Mouse (Mus musculus) thymus, postnatal 4 days (tissue): ENCODE measurements around the gene Trim2.

Experiments
- DNase-seq: peaks from one replicate; pipeline ENCODE4 v3.0.0; 2021

Gene Trim2

DNA sequence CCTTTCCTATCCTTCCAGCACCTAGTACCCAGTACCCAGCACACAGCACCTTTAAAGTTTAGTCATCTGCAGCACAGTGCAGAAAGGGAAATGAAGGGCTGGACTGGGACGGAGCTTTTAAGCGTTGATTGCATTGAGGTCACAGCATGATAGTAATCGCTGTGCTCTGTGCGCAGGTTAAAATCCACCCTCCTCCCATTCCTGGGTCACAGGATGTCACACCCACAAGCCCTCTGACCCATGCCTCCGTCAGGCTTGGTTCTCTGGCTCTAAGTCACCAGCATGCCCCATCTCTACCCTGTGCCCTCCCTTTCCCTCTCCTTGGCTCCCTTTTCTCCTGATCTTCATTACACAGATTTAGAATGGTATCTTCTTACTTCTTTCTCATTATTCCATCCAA, 20.4 kb downstream of the Trim2 start:
- no peak for DNase-seq

DNA sequence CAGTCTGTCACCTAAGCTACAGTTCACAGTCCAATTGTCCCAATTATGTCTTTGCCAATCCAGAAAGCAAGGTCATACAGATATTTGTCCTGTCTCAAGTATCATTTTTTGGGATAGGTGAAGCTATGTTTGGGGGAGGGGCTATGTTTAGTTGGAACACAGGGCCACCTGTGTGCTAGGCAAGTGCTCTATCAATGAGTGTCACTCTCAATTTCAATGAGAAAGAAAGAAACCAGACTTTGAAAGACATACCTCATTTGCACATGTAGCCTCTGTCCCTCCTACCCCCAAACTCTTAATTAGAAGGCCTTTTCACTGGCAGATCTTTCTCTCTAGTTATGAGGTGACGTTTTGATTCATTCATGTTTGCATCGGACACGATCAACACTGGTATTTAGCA, 21.9 kb downstream of the Trim2 start:
- no peak for DNase-seq

DNA sequence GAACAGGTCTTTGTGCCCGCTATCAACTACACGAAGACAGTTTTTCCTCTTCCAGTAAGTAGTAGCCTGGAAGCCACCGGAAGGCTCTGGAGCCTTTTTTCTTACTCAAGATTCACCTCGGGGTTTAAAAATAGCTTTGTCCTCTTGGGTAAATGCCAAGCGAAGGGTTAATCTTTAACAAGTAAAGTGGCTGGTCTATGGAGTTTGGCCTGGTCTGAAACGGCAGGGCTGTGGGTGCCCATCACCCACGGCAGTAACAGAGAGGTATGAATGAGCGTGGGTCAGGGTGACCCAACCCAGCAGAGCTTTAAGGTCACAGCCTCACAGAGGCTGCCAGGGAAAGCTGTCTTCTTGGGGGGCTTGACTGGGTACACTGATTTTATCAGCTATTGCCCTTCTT, 23.2 kb downstream of the Trim2 start:
- DNase-seq, result no peak

DNA sequence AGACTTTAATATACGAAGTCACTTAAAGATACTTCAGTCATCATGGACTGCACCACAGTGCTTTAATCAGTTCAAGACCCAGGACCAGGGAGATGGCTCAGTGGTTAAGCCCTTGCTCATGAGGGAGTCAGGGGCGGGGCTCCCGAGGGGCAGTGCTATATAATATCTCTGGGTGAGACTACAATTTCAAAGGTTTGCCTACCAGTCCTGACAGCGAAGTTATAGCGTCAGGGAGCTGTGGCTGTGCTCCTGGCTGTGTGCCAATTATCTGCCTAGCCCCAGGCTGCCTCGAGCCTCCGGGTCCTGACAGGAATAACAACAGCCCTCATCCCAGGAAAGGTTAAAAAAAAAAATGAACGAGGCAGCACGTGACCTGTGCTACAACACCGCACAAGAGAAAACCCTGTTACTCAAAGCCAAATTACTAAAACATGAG, 24.7 kb downstream of the Trim2 start:
- no peak for DNase-seq

DNA sequence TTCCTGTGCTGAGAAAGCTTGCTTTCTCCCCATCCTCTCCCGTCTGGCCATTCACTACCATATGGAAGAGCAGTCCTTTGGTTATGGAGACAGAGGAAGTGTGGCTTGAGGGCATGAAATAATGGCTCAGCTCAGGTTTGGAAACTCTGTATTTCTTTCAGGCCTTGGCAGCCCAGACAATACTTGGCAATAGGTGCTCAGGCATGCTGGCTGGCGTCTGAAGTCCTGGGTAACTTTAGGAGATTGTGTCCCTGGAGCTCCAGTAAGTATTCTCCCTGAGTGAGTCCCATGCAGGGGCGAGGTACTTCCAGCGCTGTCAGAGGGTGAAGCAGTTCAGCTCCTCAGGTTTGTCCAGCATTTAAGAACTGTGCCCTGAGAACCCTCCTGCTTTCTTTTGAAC, 27.9 kb downstream of the Trim2 start:
- no peak for DNase-seq

DNA sequence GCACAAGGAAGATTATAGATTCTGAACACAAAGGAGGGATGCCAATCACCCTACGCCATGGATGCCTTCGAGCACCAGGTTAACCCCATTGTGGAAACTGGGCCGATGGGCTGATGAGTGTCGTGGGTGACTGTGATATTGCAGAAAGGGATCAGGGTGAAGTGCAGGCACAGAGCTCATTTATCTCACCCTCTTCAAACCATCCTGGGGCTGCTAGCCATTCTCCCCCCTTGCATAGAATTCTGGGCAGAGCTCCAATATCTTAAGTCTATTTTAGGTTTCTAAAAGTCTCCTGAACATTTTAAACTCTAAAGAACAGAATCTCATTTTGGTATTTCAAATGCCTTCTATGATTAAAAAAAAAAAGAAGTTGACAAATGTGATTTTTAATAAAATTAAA, 31.6 kb downstream of the Trim2 start:
- no peak for DNase-seq

DNA sequence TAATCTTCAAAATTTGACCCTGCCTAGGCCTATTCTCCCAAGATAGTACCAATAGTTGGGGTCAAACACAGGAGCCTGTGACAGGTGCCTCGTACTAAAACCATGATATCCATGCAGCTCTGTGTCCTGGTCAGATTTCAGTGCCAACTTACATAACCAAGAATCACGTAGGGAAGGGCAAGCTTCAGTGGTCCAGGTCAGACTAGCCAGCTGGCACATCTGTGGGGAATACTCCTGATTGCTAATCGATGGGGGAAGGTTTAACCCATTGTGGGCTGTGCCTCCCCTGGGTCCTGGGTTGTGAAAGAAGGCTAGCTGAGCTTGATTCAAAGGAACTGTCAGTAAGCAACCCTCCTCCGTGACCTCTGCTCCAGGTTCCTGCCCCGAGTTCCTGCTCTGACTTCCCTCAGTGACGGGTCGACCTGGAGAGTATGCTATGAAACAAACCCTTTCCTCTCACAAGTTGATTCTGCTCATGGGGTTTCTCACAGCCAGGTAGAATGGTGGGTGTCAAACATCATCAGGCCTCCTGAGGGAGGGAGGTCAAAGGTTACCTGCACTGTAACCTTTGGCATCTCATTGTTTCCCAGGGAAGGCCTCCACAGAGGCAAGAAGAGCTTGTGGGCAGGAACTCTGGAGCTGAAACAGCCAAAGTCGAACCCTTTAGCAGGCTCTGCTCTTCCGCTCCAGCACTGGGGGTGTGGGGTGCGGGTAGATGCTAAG, 34.2 kb downstream of the Trim2 start:
- DNase-seq, result no peak

DNA sequence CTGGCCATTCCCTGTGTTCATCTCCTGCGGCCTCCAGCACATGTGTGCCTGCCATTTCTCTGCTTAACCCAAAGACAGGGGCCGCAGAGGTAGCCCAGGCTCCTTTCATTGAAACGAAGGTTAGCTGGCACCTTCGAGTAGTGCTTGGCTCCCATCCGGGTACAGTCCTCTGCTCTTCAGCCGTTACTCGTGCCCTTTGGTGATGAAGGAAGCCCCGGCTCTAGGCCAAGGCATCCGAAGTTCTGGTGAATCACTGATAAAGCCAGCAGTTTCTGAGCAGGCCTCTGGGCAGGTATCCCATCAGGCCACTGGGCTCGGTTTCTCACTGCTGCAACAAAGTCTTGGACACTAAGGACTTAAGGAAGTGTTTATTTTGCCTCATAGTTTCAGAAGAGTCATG, 34.9 kb downstream of the Trim2 start:
- DNase-seq, result no peak

DNA sequence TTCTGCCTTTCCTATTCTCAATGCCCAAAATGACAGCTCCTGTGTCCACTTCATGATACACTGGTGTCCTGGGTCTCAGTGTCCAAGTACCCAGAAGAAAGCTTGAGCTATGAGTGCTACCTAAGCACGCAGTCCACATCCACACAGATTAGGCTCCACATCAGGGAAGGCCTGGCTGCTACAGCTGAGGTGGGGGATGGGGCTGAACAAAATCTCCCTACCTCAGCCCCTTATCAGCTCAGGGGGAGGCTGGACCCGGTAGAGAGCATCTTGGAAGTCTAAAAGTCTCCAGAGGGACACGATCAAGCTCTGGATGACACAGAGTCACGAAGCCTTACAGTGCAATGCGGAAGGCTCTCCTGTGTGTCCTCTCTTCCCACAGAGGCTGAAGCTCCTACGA, 35.6 kb downstream of the Trim2 start:
- no peak for DNase-seq

DNA sequence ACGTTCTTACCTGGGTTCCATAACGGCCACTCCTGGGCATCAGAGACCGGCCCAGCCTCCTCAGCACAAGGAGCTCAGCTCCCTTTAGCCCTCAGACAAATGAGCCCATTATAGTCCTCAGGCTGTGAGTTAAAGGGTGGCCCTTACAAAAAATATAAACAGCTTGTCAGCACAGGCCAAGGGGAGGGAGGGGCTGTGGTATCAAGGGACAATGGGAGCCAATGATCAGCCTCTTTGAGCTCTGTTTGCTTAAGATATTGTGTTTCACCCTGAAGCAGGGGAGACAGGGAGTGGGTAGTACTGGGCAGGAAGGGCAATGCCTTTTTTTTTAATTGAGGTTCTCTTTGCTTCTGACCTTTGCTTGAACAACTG, 36.1 kb downstream of the Trim2 start:
- no peak for DNase-seq

DNA sequence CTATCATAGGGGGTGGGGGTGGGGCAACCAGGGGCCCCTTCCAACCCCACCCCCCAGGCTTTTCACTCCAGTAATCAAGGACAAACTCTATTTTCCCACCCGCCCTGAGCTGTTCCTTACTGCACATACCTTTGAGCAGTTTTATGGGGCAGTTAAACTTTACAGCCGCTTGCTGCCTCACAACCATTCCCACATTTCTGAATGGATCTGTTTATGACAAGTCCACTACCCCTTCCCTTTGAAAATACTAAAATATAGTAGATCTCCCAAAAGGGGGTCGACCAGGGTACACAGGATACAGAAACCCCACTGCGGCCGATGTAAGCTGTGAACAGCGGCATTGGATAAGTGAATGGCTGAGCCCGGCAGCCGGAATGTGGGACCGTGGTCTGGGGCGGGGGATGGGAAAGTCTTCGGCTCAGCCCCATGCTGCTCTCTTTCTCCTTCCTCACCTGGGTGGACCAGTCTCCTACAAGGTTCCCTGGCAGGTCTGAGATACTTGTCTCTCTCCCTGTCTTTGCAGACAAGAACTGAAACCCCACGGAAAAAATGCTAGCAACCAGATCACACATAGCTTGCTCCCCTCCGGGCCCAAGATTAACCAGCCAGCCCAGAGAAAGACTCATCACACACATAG, 36.6 kb downstream of the Trim2 start:
- DNase-seq, result no peak

DNA sequence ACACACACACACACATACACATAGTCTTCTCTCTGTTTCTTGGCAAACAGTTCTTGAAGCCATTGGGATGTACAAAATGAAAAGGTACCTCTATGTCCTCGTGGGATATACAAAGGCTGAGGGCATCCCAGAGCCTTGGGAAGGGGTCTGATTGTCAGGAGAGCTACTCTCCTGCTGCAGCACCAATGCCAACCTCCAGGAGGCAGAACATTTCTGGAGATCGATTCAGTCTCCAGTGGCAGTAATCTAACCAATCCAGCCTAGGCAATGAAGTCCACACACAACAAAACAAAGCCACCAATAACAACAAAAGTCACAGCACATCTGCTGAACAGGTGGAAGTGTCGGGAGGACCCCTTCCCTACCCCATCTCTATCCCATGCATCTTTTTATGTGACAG, 38.2 kb downstream of the Trim2 start:
- DNase-seq, result peak; percentile 34

DNA sequence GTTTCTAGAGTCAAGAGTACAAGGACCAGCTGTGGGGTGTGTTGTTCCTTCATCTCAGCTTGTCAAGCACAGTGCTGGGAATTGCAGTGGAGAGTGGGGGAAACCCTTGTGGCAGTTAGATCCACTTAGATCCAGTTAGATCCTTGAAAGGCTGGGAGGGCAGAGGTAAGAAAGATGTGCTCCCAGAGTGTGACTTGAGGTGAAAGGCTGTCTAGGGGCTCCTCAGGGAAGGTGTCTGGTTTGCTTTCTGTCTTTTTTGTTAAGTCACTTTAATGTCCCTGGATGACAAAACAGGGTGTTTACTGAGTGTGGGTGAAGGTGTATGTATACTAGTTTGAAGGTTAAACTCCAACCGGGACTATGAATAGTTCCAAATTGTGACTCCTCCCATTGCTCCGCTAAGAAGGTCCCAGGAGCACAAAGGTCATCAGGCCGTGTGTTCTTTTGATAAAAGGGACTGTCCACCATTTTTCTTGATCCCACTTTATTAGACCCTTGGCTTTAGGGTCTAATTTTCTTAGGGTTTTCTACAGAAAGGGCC, 40.2 kb downstream of the Trim2 start:
- no peak for DNase-seq

DNA sequence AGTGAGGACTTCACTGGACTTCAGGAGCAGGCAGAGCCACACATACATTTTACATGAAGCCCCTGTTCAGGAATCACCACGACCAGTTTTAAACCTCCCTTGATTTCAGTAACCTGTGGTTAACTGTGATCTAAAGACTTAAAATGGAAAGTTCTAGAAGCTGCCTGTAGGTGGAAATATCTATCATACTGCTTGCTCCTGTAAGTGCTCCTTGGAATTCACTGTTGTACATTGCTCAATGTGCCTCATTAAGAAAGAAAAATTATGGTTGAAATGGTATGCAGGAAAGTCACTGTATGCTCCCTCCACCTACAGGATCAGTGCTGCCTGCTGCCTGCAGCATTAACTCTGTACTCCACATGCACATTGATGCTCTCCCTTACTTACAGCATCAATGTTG, 41.6 kb downstream of the Trim2 start:
- DNase-seq, result no peak

DNA sequence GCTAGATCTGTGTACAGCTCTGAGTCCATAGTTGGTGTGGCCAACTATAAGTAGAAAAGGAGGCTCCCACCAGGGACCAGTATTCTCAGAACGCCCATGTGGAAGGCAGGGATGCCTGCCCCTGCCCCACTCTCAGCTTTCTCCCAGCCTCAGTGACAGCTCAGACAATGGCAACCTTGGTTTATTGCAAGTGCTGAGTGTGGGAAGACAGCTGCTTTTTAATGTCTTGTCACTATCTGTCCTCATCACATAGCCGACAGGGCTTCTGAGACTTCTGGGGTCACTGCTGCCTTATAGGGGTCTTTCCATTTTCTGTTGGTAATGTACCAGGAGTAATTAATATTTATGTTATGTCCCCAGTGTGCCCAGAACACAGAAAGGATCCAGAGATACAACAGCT, 42.3 kb downstream of the Trim2 start:
- DNase-seq, result no peak

DNA sequence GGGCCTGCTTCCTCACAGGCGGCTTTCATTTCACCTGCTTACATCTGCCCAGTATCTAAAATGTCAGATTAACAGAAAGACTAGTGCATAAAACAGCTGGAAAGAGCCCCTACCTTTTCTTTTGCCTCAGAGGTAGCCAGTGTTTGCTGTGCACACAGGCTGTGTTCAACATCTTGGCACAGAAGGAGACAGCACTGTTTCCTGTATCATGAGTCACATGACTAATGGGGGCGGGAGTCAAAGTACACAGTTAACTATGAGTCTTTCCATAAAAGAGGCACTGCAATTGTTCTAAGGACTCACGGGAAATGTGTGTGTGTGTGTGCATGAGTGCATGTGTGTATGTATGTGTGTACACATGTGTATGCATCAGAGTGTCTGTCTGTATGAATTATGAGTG, 43.9 kb downstream of the Trim2 start:
- DNase-seq, result no peak

DNA sequence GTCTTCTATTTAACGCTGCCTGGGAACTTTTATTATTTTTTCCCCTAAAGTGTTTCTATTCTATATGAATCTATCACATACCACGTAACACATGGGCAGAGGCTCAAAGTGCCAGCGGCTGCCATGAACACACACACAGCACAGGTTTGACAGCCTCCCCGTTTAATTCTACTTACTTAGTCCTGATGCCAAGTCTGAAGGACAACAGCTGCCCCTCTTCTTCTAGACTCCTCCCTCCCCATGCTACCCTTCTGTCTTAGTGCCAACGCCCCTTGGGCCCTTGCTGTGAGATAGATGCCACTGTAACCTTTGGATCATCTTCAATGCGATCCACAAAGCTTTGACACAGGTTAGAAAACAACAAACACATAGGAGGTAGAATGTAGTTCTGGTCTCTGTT, 44.8 kb downstream of the Trim2 start:
- no peak for DNase-seq

DNA sequence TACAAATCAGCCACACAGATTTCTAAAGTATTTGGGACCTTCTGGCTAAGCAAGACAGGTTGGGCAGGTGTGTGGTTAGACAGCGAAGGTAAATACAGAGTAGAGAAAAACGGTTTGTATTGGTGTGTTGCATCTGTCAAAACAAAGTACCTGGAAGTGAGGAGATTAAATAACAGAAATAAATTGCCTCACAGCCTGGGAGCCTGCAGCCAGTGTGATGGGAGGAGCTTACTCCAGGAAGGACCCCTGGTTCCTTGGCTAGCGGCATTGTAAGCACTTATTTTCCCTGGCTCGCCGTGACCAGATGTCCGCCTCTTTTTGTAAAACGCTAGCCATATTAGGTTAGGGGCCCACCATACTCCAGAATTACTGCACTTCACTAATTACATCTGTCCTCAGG, 45.8 kb downstream of the Trim2 start:
- no peak for DNase-seq

DNA sequence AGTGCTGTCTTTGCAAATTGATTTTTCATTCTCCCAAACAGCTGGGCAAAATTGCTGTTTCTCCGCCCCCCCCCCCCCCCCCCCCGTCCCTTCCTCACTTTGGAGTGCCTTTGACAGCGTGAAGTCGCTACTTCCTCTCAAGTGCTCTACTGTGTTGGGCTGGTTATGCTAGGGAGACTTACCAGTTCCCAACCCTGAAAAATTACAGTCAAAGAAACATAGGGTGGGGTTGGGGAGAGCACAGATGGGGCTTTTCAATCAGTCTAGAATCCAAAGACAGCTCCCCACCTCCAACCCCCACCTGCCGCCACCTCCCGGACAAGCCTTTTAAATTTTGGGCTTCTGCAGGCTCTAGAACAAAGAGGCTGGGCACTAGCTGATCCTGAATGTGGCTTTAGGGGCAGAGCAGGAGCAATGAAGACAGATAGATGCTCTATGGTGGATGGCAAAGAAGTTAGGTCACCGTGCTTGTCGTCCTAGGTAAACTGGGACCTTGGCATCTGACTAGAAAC, 46.6 kb downstream of the Trim2 start:
- DNase-seq, result peak; percentile 13

DNA sequence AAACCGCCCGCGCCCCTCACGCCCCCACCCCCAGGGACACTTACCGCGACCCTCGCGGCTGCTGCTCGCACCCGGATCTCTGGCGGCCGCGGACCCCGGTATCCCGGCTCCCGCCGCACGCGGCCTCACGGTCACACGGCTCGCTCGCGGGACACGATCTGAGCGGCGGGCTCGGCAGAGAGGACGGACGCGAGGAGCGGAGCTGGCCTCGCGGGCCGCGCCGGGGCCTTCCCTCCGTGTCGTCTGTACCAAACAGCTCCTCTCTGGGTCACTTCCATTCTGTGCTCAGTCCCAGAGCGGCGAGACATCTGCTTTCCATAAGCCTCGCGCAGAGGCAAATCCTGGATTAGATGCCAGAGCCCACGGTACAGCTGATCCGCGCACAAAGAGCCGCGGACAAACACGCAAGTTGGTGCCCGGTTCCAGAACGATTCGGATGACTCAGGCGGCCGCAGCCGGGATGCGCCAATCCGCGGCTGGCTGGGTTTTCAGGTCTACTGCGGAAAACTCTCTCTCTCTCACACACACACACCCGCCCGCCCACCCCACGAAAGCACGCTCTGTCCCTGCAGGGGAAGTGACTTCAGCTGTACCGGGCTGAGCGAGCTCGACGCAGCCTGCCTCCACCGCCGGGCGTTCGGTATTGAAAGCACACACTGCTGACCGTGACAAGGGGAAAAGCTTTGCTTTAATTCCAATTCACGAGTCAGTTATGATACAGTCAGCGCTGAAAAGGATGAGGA, 47.2 kb downstream of the Trim2 start:
- DNase-seq, result peak; percentile 72

DNA sequence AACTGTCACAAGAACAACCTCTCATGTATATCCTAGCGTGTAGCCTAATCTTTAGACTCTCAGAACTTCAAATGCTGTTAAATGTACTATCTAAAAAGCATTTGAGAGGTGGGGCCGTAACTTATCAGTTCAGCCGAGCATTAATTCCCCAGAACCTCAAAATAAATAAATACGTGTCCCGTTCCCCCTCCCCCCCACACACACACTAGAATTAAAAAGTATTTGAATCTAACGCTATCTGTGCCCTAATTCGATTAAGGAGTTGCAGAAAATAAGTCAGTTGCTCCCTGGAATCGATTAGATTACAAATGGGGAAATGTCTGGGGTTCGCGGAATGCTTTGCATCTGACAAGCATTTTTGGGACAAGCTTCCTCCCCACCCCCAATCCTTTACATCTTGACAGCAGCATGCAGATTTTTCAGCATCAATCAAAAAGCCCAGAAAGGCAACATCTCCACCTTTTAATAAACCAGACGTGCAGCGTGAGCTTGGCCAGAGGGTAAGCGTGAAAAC, 48.1 kb downstream of the Trim2 start:
- no peak for DNase-seq

DNA sequence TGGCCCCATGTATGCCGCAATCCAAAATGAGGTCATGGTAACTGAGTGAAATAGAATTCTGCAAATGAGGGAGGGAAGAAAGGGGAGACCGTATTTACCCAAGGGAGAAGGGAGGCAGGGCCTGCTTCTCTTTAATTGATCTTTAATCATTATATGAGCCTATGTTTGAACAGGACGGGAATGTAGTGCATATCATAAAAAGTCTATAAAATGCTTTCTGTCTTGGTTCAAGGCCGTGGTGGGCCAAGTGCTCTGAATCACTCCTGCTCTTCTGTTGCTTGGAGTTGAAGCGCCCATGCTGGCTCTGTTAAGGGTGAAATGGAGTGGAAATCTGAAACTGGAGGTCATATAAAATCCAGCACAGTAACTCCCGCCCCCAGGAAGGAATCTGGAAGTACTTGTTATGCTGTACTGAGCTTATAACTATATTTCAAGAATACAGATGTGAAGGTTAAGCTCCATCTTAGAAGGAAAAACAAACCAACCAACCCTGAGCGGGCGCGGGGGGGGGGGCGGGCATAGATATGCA, 48.6 kb downstream of the Trim2 start:
- no peak for DNase-seq

DNA sequence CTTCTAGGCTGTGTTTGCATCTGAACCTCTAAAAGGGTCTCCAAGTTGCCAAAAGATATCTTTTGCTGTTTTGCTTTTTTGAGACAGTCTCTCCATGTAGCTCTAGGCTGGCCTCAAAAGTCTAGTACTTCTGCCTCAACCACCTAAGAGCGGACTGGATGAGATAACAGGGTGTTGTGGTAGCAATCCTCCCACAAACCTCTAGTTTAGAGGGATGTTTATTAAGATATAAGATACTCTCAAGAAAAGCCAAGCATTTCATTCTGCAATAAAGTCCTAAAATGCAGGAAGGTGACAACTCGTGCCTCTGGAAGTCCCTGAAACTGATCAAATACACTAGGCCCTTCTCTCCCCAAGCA, 52.2 kb downstream of the Trim2 start:
- DNase-seq, result no peak
